ENCODE assay signal across 18 mouse cellular contexts in genomic region chr2:70552772-70553171, GRCm38 (mm10). TPM values are rescaled to one million over a fixed set of nuclear protein-coding genes. Genes with fewer than 3 reads are reported as not detected.
DNase-seq lines count a peak whose midpoint lies in the region; ATAC-seq and TF ChIP-seq lines count a peak whose summit lies in the region.
"Had no signal": no experiment of that assay in that cellular context is flagged by ENCODE, and none has a peak within 500 bp of the region (broad histone marks: within the 10 kb centered on the region; RNA-seq: fewer than 3 reads in every experiment).

Gene Gad1, plus strand, starts transcription at chr2:70553072.

- no peak for DNase-seq in frontal cortex, adult 2 months (ENCODE audit: extremely low spot score in 1 of 2, low spot score in 1 of 2)
- no peak for DNase-seq in frontal cortex, postnatal 36 days (ENCODE audit: low spot score in 2 of 2)
- DNase-seq in cerebellum, adult 9-11 months, result no peak
- no peak for DNase-seq in spleen, postnatal 4 days (ENCODE audit: low spot score in 2 of 2)
- no peak for DNase-seq in cerebellum, postnatal 14 days
- DNase-seq: cerebellum, postnatal 25 days; gastrocnemius, postnatal 10 days; right cerebral cortex, adult 18-20 months; thymus, postnatal 4 days had no signal

- 68% methylated on average over 4 of the region's 4 CpGs for WGBS in hindbrain, embryonic 16.5 days
- 64% methylated on average over 4 of the region's 4 CpGs for WGBS in midbrain, embryonic 12.5 days

- H3K4me3 ChIP-seq in cortical plate, adult 2 months (ENCODE audit: insufficient read depth, low read length), result no peak within 1 kb of the TSS
- H3K4me3 ChIP-seq in hindbrain, embryonic 16.5 days (ENCODE audit: low read length), result no peak within 1 kb of the TSS
- no peak within 1 kb of the TSS for H3K4me3 ChIP-seq in midbrain, embryonic 12.5 days
- H3K4me3 ChIP-seq: embryonic facial prominence, embryonic 15.5 days had no signal

- H3K9me3 ChIP-seq in hindbrain, embryonic 16.5 days (ENCODE audit: control insufficient read depth, low read length), result no peaks in the 10 kb centered on the region
- no peaks in the 10 kb centered on the region for H3K9me3 ChIP-seq in midbrain, embryonic 12.5 days
- H3K9me3 ChIP-seq: embryonic facial prominence, embryonic 15.5 days; G1E had no signal

- H3K4me2 ChIP-seq in hindbrain, embryonic 16.5 days (ENCODE audit: low read length), result no peak within 1 kb of the TSS
- H3K4me2 ChIP-seq in midbrain, embryonic 12.5 days (replicated peaks), result no peak within 1 kb of the TSS
- H3K4me2 ChIP-seq: embryonic facial prominence, embryonic 15.5 days; heart, embryonic 11.5 days had no signal

- no peaks in the 10 kb centered on the region for H3K4me1 ChIP-seq in cortical plate, adult 2 months (ENCODE audit: control insufficient read depth, insufficient read depth, low read length)
- peaks cover 1% of the 10 kb centered on the region; the same call in 1 of the 2 replicates for H3K4me1 ChIP-seq in hindbrain, embryonic 16.5 days (ENCODE audit: control insufficient read depth, insufficient read depth, low read depth, low read length)
- H3K4me1 ChIP-seq in midbrain, embryonic 12.5 days, result no peaks in the 10 kb centered on the region
- H3K4me1 ChIP-seq: embryonic facial prominence, embryonic 15.5 days had no signal

- no peak within 1 kb of the TSS for H3K27ac ChIP-seq in cortical plate, adult 2 months (ENCODE audit: insufficient read depth, low read length)
- no peak within 1 kb of the TSS for H3K27ac ChIP-seq in hindbrain, embryonic 16.5 days (ENCODE audit: low read depth, low read length)
- no peak within 1 kb of the TSS for H3K27ac ChIP-seq in midbrain, embryonic 12.5 days (replicated peaks)
- H3K27ac ChIP-seq: embryonic facial prominence, embryonic 15.5 days; kidney, postnatal 0 days; macrophage had no signal

- no peak for TF ChIP-seq POLR2A in cortical plate, adult 2 months (IDR thresholded peaks at IDR 0.05; ENCODE audit: extremely low read depth, insufficient read depth, low read length)

- H3K36me3 ChIP-seq in hindbrain, embryonic 16.5 days (ENCODE audit: control insufficient read depth, insufficient read depth, low read length), result no peaks in the 10 kb centered on the region
- H3K36me3 ChIP-seq in midbrain, embryonic 12.5 days, result no peaks in the 10 kb centered on the region
- H3K36me3 ChIP-seq: embryonic facial prominence, embryonic 15.5 days; G1E had no signal

- H3K27me3 ChIP-seq in hindbrain, embryonic 16.5 days (replicated peaks; ENCODE audit: control insufficient read depth, insufficient read depth, low read length), result no peaks in the 10 kb centered on the region
- H3K27me3 ChIP-seq in midbrain, embryonic 12.5 days, result no peaks in the 10 kb centered on the region
- H3K27me3 ChIP-seq: embryonic facial prominence, embryonic 15.5 days had no signal

- no peak for TF ChIP-seq CTCF in cortical plate, adult 2 months (IDR thresholded peaks at IDR 0.05; ENCODE audit: extremely low read depth, insufficient read depth, low read length)

- H3K9ac ChIP-seq in hindbrain, embryonic 16.5 days (ENCODE audit: low read depth, low read length), result no peak within 1 kb of the TSS
- H3K9ac ChIP-seq in midbrain, embryonic 12.5 days (replicated peaks), result no peak within 1 kb of the TSS
- H3K9ac ChIP-seq: embryonic facial prominence, embryonic 15.5 days had no signal

- no peak for ATAC-seq in hindbrain, embryonic 16.5 days
- ATAC-seq in midbrain, embryonic 12.5 days (ENCODE audit: low FRiP score, low read depth), result no peak

RNA-seq across cellular contexts. Expression of gene Gad1, which starts in this region (rescaled TPM):
- 891 and 1,276 TPM in 2 replicates for polyA plus RNA-seq in frontal cortex, adult 2 months (2012; rRNA removed)
- 310 and 343 TPM in 2 replicates for polyA plus RNA-seq in cortical plate, adult 2 months (2012; rRNA removed)
- 125 and 131 TPM in 2 replicates for polyA plus RNA-seq in hindbrain, embryonic 16.5 days (2015; fragmentation: Nextera tagmentation; extraction: Ambion mirVana)
- 26.5 and 27.0 TPM in 2 replicates for polyA plus RNA-seq in midbrain, embryonic 12.5 days (2016; fragmentation: Nextera tagmentation; extraction: Ambion mirVana)
- polyA plus RNA-seq: G1E; liver, adult 2 months; macrophage had no signal
